Mouse (Mus musculus) megakaryocyte, embryonic 14.5 days (primary cell): ENCODE results near the gene Gm21897. TPM values are rescaled to one million over a fixed set of nuclear protein-coding genes. Genes with fewer than 3 reads are reported as not detected.
"Not testable (repeated sequence)": the region's sequence is repeated elsewhere in the genome, so short reads cannot be mapped to it uniquely, and the experiment has no call there.

Experiments
- H3K27me3 ChIP-seq: replicated peaks from 2 replicates; pipeline ENCODE3; 2012; ENCODE audit warnings: inconsistent platforms
- H3K36me3 ChIP-seq: replicated peaks from 2 replicates; pipeline ENCODE3; 2012; ENCODE audit warnings: low read length, inconsistent platforms, mixed read lengths
- H3K4me1 ChIP-seq: 2 replicates; pipeline ENCODE4 v1.6.1; 2012; ENCODE audit warnings: inconsistent platforms
- H3K4me3 ChIP-seq: replicated peaks from 2 replicates; pipeline ENCODE3; 2012; ENCODE audit warnings: moderate library complexity, mild to moderate bottlenecking, inconsistent platforms
- H3K9me3 ChIP-seq: 2 replicates; pipeline ENCODE4 v1.6.1; 2012; ENCODE audit warnings: inconsistent platforms
- FLI1 ChIP-seq: IDR thresholded peaks from 2 replicates; pipeline ENCODE4 v1.6.1; 2012; ENCODE audit warnings: low read length, inconsistent platforms, mixed read lengths
- GATA1 ChIP-seq: IDR thresholded peaks from 3 replicates; pipeline ENCODE4 v1.6.1; 2012; ENCODE audit warnings: mixed read lengths, low read length, inconsistent platforms, borderline replicate concordance
- polyA plus RNA-seq: library from polyadenylated mRNA; stranded (reverse); fragments of >175 nt; gene quantifications from 2 replicates; pipeline ENCODE4 v1.2.3, GENCODE M21; 2012; ENCODE audit warnings: low replicate concordance; ENCODE audit not compliant: insufficient read depth

Gene Gm21897
- not detected in 2 replicates for polyA plus RNA-seq

DNA sequence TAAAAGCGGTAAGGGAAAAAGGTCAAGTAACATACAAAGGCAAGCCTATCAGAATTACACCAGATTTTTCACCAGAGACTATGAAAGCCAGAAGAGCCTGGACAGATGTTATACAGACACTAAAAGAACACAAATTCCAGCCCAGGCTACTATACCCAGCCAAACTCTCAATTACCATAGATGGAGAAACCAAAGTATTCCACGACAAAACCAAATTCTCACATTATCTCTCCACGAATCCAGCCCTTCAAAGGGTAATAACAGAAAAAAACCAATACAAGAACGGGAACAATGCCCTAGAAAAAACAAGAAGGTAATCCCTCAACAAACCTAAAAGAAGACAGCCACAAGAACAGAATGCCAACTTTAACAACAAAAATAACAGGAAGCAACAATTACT, at the start of gene Gm21897:
Gm21897 (plus strand) TSS at position 301 of the 400 bp plus-strand sequence.
- not testable (repeated sequence) for H3K36me3 ChIP-seq, H3K27me3 ChIP-seq, H3K4me3 ChIP-seq, H3K4me1 ChIP-seq
- peaks cover 14% of the 10 kb centered on the region for H3K9me3 ChIP-seq

DNA sequence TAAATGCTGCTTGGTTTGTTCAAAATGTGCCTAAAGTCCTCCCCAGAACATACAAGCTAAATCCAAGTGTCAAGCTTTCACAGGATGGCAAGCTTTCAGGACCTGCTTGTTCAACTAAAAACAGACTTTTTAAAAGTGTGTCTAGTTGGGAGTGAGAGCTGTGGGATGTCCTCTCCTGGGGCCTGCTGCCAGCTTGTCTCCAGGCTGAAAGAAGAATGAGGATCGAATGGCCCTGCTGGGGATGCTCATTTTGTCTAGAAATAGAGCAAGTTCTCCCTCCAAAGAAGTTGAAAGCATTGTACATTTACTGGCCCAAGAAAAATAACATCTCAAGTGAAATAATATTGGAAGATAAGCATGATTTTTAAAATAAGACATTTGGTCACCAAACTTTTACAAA, 45.0 kb upstream of the Gm21897 start:
- Histone ChIP-seq H3K4me3 (no peak overlapping the region), H3K27me3 (no peaks in the 10 kb centered on the region), H3K4me1 (no peaks in the 10 kb centered on the region), H3K36me3 (no peaks in the 10 kb centered on the region), H3K9me3 (0 out of 2 replicates have a peak, but pooled peaks cover 3% of the 10 kb centered on the region)
- no peak for TF ChIP-seq GATA1
- no peak for TF ChIP-seq FLI1

DNA sequence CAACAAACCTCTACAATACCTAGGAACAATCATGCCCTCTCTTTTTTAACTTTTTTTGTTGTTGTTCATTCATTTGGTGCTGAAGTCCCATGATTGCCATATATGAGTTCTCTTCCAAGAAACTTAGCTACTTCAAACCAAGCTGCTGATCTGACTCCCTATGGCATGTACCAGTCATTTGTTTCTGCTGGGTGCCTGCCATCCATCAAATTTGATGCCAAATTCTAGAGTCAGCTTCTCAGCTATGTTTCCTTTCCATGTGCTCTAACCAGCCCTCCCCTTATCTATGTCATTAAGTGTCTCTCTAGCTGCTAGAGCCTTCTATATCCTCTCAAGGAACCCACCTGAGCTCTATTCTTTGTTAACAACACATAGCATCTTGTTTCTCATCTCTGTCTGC, 39.8 kb upstream of the Gm21897 start:
- Histone ChIP-seq H3K27me3 (no peaks in the 10 kb centered on the region), H3K9me3 (no peaks in the 10 kb centered on the region), H3K36me3 (no peaks in the 10 kb centered on the region), H3K4me3 (no peak overlapping the region), H3K4me1 (no peaks in the 10 kb centered on the region)
- no peak for TF ChIP-seq GATA1
- TF ChIP-seq FLI1: no peak

DNA sequence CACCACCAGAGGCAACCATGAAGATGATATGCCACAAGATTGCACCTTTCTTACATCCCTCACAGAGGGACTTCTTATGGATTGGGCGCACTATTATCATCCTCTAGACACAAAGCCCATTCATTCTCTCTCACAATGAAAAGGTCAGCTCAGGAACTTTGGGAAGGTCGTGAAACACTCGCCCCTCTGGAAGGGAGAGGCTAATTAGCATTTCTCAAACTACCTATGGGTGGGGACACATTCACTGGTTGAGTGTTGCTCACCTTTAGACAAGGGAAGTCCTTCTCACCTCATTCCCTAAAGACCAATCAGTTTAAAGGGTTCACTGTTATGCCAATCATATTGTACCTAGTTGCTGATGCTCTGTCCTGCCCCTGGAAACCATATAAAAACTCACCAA, 24.2 kb upstream of the Gm21897 start:
- TF ChIP-seq GATA1 (no peak), FLI1 (no peak)
- no peak overlapping the region for H3K4me3 ChIP-seq
- H3K36me3 ChIP-seq: no peaks in the 10 kb centered on the region
- no peaks in the 10 kb centered on the region for H3K9me3 ChIP-seq
- H3K4me1 ChIP-seq: no peaks in the 10 kb centered on the region
- no peaks in the 10 kb centered on the region for H3K27me3 ChIP-seq

DNA sequence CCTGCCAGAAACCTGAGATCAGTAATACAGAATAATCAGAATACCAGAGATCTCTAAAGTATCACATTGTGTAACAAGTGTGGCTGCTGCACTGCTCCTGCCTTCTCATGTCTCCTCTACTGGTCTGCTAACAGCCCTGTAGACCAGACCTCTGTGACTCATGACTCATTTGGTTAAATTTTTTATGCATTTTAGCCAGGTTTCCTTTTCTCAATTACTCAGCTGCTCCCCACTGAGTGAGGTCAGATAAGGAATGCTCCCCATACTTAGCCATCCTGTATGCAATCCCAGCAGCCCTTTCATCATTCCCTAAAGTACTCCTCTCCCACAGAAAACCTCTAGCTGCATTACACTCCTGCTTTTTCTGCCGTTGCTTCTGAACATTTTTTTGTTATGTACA, 23.0 kb upstream of the Gm21897 start:
- TF ChIP-seq GATA1: no peak
- TF ChIP-seq FLI1: no peak
- no peaks in the 10 kb centered on the region for H3K9me3 ChIP-seq
- H3K36me3 ChIP-seq: no peaks in the 10 kb centered on the region
- no peaks in the 10 kb centered on the region for H3K27me3 ChIP-seq
- no peaks in the 10 kb centered on the region for H3K4me1 ChIP-seq
- H3K4me3 ChIP-seq: no peak overlapping the region

DNA sequence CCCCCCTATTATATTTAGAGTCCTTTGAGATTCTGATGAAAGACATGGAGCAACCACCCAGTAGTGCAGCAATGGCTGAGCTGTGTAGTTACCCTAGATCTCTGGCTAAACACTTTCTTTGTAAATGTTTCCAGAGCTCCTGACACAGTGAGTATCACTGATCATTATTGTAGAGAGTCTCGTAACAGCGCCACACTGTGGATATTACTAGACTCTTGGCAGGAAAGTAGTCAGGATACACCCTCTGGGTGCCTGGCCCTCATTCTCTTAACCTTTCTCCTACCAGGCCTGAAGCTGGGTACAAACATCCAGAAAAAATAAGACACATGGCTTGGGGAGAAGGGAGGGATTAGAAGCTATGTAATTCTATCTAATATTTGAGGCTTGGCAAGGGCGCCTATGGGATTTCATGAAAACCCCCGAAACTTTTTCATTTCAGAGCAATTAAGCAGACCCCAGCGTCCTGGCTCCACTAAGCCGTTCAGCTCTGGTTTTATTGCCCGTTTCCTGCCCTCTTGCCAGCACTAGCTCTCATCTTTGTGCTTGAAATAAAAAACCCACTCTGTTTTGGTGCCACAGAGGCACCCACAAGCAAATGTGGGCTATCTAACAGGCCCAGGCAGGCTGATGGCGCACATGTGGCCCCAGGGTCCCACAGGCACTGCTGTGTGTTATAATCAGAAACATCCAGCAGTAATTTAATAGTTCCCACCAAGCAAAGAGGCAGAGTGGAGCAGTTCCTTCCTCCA, 22.2 kb upstream of the Gm21897 start:
- TF ChIP-seq FLI1 (no peak), GATA1 (no peak)
- Histone ChIP-seq H3K4me1 (no peaks in the 10 kb centered on the region), H3K4me3 (no peak overlapping the region), H3K9me3 (no peaks in the 10 kb centered on the region), H3K36me3 (no peaks in the 10 kb centered on the region), H3K27me3 (no peaks in the 10 kb centered on the region)

DNA sequence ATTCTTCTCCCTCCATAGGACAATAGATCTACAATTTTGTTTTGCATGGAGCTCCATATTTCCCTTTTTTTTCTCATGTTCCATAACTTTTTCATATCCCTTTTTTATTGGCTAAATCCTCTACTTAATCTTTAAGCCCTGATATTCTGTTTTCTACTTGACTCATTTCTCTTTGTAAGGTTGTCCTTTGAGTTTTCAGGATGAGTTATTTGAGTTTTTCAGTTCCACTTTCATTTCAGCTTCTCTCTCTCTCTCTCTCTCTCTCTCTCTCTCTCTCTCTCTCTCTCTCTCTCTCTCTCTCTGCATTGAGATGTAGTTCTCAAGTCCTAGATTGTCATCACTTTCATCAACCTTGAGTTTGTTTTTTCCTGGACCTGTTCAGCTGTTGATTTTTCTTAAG, 17.3 kb downstream of the Gm21897 start:
- H3K36me3 ChIP-seq: no peaks in the 10 kb centered on the region
- H3K9me3 ChIP-seq: no peaks in the 10 kb centered on the region
- TF ChIP-seq GATA1 (no peak), FLI1 (no peak)
- H3K4me3 ChIP-seq: no peak overlapping the region
- H3K27me3 ChIP-seq: no peaks in the 10 kb centered on the region
- H3K4me1 ChIP-seq: no peaks in the 10 kb centered on the region

DNA sequence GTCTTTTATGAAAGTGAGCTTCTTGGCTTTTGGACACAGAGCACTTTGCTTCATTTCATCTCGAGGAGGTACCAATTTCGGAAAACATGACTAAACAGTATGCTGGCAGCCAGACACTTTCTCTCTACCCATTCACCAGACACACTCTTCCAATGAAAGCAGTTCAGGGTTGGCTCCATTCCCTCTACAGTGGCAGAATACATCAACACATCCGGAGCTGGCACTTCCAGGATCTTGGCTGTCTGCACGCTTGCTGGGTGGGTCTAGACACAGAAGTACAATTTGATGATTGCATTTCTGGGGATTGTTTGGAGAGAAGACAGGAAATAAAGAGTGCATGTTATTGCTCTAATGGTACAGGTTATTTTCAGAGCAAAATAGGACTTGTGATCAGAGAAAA, 21.8 kb downstream of the Gm21897 start:
- Histone ChIP-seq H3K27me3 (no peaks in the 10 kb centered on the region), H3K36me3 (no peaks in the 10 kb centered on the region), H3K9me3 (no peaks in the 10 kb centered on the region), H3K4me3 (no peak overlapping the region), H3K4me1 (no peaks in the 10 kb centered on the region)
- TF ChIP-seq GATA1 (no peak), FLI1 (no peak)

DNA sequence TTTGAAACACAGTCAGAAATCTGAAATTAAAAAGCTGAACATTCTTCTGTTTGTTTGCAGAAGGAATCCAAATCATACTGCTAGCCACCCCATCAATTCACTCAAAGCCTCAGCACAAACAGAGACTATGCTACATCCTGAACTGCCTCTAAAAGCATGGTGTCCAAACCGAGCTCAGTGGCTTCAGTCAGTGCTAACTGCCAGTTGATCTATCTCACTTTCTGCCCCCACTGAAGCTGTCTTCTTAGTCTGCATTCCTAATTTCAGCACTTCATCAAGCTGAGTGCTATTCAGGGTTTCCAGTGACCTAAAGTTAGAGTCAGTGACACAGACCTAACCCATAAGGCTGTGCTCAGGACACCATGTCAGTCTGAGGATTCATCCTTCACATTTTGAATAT, 28.8 kb downstream of the Gm21897 start:
- no peaks in the 10 kb centered on the region for H3K27me3 ChIP-seq
- H3K9me3 ChIP-seq: no peaks in the 10 kb centered on the region
- TF ChIP-seq GATA1: no peak
- no peak for TF ChIP-seq FLI1

DNA sequence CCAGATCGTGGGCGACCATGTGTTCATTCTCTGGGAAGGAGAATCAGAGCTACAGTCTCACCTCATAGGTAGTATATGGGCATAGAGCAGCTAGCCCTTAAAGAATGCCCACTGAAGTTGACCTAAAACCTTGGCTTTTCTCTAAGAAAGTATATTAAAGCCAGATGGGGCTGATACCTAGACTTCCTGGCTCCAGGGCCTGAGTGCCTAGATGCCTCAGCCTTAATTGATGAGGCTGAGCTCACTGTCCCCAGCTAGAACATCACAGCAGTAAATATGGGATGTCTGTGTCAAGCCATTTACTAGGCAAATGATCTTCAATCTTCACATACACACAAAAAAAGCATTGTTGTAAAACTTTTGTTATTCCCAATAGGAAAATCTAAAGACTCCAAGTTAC, 32.1 kb downstream of the Gm21897 start:
- Histone ChIP-seq H3K4me1 (0 out of 2 replicates have a peak, but pooled peaks cover 2% of the 10 kb centered on the region), H3K9me3 (no peaks in the 10 kb centered on the region), H3K27me3 (no peaks in the 10 kb centered on the region), H3K4me3 (no peak overlapping the region), H3K36me3 (no peaks in the 10 kb centered on the region)
- no peak for TF ChIP-seq FLI1
- no peak for TF ChIP-seq GATA1

More for the DNA sequence above, 28.8 kb downstream of the Gm21897 start:
- Histone ChIP-seq H3K36me3 (no peaks in the 10 kb centered on the region), H3K4me3 (no peak overlapping the region), H3K4me1 (no peaks in the 10 kb centered on the region)

DNA sequence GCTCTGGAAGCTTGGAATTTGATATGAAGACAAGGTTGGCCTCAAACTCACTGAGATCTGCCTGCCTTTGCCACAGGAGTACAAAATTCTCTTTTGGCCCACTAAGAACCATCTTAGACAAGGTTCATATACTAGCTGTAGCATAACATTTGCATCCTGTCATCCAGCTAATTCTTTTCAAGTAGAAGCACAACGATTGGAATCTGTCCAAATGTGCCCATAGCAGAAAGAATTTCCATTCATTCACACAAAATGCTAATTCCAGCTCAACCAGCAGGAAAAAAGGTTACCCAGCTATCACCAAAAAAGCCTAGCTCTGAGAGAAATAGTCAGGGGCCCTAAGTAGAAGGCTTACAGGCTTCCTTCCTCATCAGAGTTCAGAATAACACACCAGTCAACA, 34.0 kb downstream of the Gm21897 start:
- Histone ChIP-seq H3K27me3 (no peaks in the 10 kb centered on the region), H3K4me3 (no peak overlapping the region), H3K9me3 (no peaks in the 10 kb centered on the region), H3K36me3 (no peaks in the 10 kb centered on the region), H3K4me1 (0 out of 2 replicates have a peak, but pooled peaks cover 2% of the 10 kb centered on the region)
- TF ChIP-seq FLI1: no peak
- no peak for TF ChIP-seq GATA1
